In genomic region chr16:8539150-8539865, GRCm38 (mm10) we compare ENCODE assay signal across 9 mouse cellular contexts. TPM values are rescaled to one million over a fixed set of nuclear protein-coding genes. Genes with fewer than 3 reads are reported as not detected.
DNase-seq lines count a peak whose midpoint lies in the region; ATAC-seq and TF ChIP-seq lines count a peak whose summit lies in the region.
"Had no signal": no experiment of that assay in that cellular context is flagged by ENCODE, and none has a peak within 500 bp of the region (broad histone marks: within the 10 kb centered on the region; RNA-seq: fewer than 3 reads in every experiment).

No protein-coding gene starts in this region.

- TF ChIP-seq POLR2A in brain, embryonic 14.5 days (IDR thresholded peaks at IDR 0.05; ENCODE audit: borderline replicate concordance, extremely low read depth, insufficient read depth, insufficient read length, poor library complexity, severe bottlenecking), result no peak

- H3K27me3 ChIP-seq in embryonic facial prominence, embryonic 14.5 days (replicated peaks; ENCODE audit: control insufficient read depth, insufficient read depth, low read length), result no peaks in the 10 kb centered on the region

- H3K27ac ChIP-seq in embryonic facial prominence, embryonic 14.5 days (replicated peaks; ENCODE audit: low read depth, low read length), result no peak overlapping the region; the same call in 1 of the 2 replicates
- H3K27ac ChIP-seq: kidney, postnatal 0 days had no signal

- H3K9ac ChIP-seq in embryonic facial prominence, embryonic 14.5 days (ENCODE audit: low read depth, low read length), result no peak overlapping the region

- WGBS in embryonic facial prominence, embryonic 14.5 days, result 37% methylated on average over 9 of the region's 9 CpGs

- no peak overlapping the region for H3K4me3 ChIP-seq in embryonic facial prominence, embryonic 14.5 days (ENCODE audit: low read depth, low read length)

- H3K36me3 ChIP-seq in embryonic facial prominence, embryonic 14.5 days (ENCODE audit: control insufficient read depth, insufficient read depth, low read length), result no peaks in the 10 kb centered on the region

- peak; percentile 96 for DNase-seq in brain, embryonic 14.5 days (ENCODE audit: low read depth)
- DNase-seq in embryonic facial prominence, embryonic 14.5 days (ENCODE audit: low spot score), result peak; percentile 74
- DNase-seq in layer of hippocampus, adult 18-20 months (ENCODE audit: low spot score in 2 of 2), result peak; percentile 67 to 86
- peak; percentile 66 for DNase-seq in neural tube, embryonic 10.5 days (ENCODE audit: extremely low spot score, low spot score)
- no peak for DNase-seq in cerebellum, adult 9-11 months
- DNase-seq in ovary, adult 18-20 months (ENCODE audit: low spot score), result no peak
- no peak for DNase-seq in kidney, adult 11 months

- peak; percentile 84 for ATAC-seq in embryonic facial prominence, embryonic 14.5 days (ENCODE audit: low read depth)
- ATAC-seq in megakaryocyte, adult 5-6 weeks (ENCODE audit: poor library complexity, severe bottlenecking), result no peak

- H3K4me2 ChIP-seq in embryonic facial prominence, embryonic 14.5 days (ENCODE audit: low read depth, low read length), result no peak overlapping the region

- no peaks in the 10 kb centered on the region for H3K9me3 ChIP-seq in embryonic facial prominence, embryonic 14.5 days (ENCODE audit: control insufficient read depth, low read length)

- TF ChIP-seq CTCF in brain, embryonic 14.5 days (IDR thresholded peaks at IDR 0.05; ENCODE audit: borderline replicate concordance, extremely low read depth, insufficient read depth, insufficient read length), result no peak

- peaks cover 23% of the 10 kb centered on the region for H3K4me1 ChIP-seq in embryonic facial prominence, embryonic 14.5 days (ENCODE audit: control insufficient read depth, insufficient read depth, low read length)

RNA-seq across cellular contexts. Expression of gene Abat, which starts 26.1 kb away (rescaled TPM):
- 49.2 and 59.8 TPM in 2 replicates for polyA plus RNA-seq in brain, embryonic 14.5 days (2012; rRNA removed)
- 18.0 and 20.6 TPM in 2 replicates for polyA plus RNA-seq in embryonic facial prominence, embryonic 14.5 days (2014; fragmentation: Nextera tagmentation; extraction: Ambion mirVana)
- 100 to 1,000 TPM; 134 to 146 TPM for total RNA-seq in layer of hippocampus, adult 18-20 months (2021)
- total RNA-seq in megakaryocyte, adult 5-6 weeks (2015), result 0.02 TPM in 1 of 2 replicates, not detected in the other
- 0.20 TPM in 1 of 2 replicates, not detected in the other for total RNA-seq in megakaryocyte, adult 5-6 weeks (2017)

Comparison
In these comparisons a context has a peak if more than half of its experiments do, and no peak if none do; other contexts are left out.
1. DNase-seq: peak in brain, embryonic 14.5 days (single experiment), embryonic facial prominence, embryonic 14.5 days (single experiment), layer of hippocampus, adult 18-20 months (2 of 2) and neural tube, embryonic 10.5 days (single experiment); none in cerebellum, adult 9-11 months (single experiment), ovary, adult 18-20 months (single experiment) and kidney, adult 11 months (single experiment).
2. RNA of gene Abat, which starts 26.1 kb away (total RNA-seq): 134 to 146 TPM in layer of hippocampus, adult 18-20 months; 0.02 to 0.20 TPM in megakaryocyte, adult 5-6 weeks; every median in the first group is over 100 times any median in the second.